Mouse (Mus musculus): ENCODE results near the gene Igfbp2. TPM values are rescaled to one million over a fixed set of nuclear protein-coding genes. Genes with fewer than 3 reads are reported as not detected.

Gene Igfbp2
- total RNA-seq, 2 experiments from 2014 or later: 0.28 to 0.62 TPM

DNA sequence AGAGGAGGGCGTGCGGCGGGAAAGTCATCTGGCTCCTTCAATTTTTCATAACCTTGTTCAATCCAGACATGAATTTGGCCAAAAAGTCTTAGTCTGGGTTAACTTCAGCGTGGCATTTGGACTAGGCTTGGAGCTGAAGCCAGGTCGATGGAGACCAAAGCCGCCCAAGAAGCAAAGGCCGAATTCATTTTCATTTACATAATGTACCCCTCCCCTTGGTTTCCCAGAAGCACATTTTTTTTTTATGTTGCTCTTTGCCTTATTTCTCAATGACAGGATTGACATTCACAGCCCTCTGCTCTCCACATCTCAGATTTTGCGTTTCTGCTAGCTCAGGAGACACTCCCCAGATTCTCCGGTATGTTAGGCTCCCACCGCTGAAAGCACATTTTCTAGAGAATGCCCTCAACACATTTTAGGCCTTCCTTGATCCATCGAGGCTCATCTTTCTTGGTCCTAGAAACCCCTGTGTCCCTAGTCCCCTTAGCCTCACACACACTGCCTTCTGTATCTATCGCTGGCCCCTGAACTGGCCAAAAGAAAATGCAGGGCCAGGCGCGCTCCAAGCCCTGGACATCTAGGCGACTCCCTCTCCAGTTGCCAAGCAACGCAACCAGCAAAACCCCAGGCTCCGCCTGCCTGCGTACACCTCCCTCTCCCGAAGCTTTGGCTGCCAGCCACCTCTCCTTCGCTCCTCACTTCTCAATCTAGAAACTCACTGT lies 46.5 kb downstream of the Igfbp2 start:
- peak; percentile 89 for DNase-seq (ENCODE audit: low spot score)

DNA sequence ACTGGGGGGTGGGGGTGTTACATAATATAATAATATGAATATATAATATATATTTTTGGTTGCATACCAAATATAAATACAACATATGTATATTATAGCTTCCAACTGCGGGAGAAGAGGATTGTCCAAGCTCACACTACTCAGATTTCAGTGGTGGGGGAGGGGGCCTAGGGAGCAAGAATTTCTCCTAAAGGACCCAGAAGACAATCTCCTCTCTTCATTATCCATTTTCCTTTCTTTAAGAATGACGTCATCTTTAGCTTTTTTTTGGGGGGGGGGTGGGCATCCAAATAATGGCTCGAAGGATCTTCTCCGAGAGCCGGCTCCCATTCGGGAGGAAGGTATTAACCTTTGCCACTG lies 47.0 kb downstream of the Igfbp2 start:
- no peak for DNase-seq (ENCODE audit: low spot score)

DNA sequence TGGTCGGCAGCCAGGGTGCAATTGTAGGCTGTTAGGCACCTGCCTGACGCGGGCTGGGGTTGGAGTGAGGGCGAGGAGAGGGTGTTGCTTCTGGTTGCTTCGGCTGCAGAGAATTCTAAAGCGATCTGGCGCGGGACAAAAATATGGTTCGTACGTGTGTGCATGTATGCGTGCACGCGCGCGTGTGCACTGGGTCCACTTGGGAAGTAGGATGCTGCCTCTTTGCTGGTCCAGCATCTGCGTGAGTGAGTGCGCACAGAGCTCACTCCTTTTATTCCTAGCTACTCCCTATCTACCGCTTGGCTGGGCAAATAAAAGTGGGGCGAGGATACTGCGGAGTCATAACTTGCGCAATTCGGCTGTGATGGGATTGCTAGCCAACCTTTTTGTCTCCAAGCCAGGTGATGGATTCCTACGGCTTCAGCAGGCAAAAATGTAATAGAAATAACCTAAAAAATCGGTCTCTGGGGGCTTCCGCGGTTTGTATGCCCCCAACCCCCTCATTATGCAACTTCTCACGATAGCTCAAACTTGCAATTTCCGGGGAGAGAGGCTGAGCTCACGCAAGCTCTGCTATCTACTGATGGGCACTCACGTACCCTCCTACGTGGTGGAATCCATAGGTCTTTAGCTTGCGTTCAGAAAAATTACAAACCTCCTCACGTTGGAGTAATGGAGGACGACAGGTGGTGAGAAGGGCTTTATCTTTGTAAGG lies 47.6 kb downstream of the Igfbp2 start:
- no peak for DNase-seq (ENCODE audit: low spot score)

DNA sequence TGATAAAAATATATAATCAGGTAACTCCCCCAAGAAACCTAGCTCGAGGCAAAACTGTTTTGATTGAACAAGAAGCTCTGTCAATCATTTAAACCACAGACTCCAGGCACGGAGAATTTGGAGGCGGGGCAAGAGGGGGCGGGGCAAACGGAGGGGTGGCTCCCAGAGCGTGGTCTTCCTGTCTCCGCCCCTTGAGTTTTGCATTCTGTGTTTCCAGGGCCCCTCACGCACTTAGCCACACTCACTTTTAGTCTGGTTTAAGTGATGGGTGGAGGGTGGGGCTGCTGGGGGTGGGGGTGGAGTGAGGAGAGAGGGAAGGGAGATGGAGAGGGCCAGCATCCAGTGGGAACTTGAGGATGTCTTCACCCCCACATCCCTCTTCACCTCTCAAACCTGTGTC lies 48.2 kb downstream of the Igfbp2 start:
- DNase-seq (ENCODE audit: low spot score): peak; percentile 67

DNA sequence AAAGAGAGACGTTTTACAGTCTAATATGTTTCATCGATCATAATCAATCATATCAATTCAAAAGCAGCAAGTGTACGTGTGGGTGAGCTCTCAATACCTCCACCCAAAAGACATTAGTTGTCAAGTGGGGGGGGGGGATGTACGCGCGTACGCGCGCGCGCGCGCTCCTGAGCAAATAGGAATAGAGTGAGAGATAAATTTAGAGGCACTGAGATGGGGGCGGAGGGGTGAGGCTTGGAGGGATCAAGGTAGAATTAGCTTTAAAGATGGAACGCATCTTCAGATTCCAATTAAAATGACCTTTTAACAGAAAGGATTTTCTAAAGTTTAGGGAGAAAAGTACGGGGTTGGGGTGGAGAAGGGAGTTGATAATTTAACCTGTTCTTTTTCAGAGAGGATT lies 48.8 kb downstream of the Igfbp2 start:
- DNase-seq (ENCODE audit: low spot score): no peak

DNA sequence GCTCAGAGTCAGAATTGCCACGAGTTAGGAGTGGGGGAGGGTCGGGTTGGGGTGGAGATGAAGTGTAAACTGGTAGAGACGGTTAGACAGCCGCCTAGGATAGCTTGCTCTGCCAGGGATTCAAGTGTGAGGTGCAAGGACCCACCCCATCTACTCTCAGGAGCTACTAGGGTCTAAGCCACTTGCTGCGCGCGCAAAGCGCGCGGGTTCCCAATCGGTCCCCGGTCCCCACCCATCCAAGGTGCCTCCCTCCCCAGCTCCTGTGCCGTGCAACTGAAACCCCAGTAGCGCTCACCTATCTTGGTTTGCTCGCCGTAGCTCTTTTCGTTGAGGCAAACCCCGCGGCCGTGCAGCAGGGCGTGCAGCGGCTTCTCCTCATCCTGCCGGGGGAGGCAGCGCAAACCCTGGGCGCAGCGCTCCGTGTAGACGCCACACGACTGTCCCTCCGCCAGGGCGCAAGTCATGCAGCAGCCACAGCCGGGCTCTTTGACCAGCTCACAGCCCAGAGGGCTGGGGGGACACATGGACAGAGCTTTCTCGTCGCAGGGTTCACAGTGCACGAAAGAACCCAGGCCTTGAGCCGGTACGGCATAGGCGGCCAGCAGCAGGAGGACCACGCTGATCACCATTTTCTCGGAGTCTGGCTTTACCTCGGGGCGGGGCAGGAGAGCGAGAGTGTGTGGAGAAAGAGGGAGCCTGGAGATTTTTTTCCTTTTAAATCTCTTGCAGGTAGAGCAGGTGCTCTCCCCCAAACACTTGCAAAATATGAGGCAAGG lies 49.4 kb downstream of the Igfbp2 start:
- peak; percentile 61 for DNase-seq (ENCODE audit: low spot score)

DNA sequence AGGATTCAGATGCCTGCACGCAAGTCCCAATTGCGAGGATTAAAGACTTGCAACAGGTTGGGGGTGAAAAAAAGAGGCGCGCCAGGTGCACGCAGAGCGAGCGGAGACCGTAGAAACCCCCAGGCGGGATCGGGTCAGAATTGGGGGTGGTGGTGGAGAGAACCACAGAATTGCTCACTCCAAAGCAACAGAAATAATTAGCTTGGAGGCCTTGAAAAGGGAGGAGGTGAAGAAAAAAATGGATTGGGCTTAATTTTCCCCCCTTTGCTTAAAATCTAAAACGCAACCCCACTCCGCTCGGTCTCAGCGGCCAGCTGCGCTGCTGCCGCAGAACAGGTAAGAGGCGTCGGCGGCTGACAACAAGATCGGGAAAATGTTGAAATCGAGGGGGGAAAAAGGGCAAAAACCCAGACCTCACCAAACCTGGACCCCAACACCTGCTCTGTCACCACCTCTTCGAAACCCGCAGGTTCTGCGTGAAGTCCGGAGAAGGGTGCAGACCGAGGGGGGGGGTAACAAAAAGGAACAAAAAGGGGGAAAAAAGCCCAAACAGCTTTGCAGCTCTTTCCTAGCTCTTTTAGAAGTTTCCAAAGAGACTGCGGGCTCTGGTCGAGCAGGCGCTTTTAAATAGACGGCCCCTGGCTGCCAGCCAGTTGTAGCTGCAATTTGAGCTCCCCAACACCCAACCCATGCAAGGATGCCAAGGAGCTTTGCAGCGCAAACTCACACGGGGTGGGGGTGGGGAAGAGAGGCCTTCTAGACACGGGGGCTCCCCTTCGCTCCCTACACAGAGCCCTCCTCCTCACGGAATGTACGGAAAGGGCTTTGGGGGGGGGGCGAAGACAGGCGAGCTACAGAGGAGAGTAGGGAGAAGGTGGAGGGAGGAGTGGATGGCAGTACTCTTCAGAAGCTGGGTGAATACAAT lies 50.2 kb downstream of the Igfbp2 start, which contains the start of gene Igfbp5:
Igfbp5 (minus strand) TSS at position 598 of the 925 bp plus-strand sequence.
- DNase-seq (ENCODE audit: low spot score): peak; percentile 88

DNA sequence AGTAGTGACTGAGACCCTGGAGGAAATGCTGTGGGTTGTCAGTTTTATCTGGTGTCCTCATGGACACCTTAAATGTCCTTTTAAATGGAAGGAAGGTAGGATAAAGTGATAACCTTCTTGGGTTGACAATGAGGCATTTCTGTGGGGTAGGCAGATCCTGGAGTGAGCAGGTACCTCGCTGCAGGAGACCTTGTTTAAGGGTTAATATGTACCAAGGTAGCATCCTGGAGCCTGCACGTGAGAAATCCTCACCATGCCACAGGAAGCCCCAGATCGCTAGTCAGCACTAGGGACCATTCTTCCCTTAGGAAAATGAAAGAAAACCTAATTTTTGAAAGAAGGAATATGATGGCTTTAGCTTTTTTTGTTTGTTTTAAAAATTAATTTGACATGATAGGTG lies 51.4 kb downstream of the Igfbp2 start:
- DNase-seq (ENCODE audit: low spot score): no peak

DNA sequence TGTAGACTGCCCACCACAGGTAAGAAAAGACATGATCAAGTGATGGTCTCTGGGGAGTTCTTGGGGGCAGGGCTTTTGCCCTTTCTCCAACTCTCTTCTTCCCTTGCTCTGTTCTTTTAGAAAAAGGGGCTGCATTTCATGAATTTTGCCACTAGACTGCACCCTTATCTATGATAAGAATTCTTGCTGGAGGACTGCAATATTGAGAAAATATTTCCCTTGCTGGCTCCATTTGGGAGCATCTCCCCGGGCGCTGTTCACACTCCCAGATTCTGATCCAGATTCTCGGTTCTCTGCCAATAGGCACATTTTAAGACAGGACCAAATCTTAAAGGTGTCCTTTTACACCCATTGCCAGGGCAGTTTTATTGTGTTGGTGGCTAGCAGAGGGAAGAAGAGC lies 51.8 kb downstream of the Igfbp2 start:
- no peak for DNase-seq (ENCODE audit: low spot score)

DNA sequence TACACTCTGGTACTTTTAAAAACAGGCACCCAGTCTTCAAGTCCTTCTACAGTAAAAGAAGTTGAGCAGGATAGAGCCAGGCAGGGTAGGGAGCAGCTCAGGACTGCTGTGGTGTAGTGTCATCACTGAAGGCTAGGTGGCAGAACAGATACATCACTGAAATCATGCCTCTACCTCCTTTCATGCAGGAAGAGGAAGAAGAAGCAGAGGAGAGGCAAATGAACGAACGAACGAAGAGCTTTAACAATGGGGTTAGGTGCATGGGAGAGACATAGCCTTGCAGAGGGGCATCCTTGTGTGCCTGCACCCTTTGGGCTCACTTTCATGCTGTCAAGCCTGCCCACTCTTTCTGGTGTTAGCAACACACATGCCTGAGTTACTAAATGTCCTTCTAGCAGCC lies 53.6 kb downstream of the Igfbp2 start:
- DNase-seq (ENCODE audit: low spot score): peak; percentile 63

DNA sequence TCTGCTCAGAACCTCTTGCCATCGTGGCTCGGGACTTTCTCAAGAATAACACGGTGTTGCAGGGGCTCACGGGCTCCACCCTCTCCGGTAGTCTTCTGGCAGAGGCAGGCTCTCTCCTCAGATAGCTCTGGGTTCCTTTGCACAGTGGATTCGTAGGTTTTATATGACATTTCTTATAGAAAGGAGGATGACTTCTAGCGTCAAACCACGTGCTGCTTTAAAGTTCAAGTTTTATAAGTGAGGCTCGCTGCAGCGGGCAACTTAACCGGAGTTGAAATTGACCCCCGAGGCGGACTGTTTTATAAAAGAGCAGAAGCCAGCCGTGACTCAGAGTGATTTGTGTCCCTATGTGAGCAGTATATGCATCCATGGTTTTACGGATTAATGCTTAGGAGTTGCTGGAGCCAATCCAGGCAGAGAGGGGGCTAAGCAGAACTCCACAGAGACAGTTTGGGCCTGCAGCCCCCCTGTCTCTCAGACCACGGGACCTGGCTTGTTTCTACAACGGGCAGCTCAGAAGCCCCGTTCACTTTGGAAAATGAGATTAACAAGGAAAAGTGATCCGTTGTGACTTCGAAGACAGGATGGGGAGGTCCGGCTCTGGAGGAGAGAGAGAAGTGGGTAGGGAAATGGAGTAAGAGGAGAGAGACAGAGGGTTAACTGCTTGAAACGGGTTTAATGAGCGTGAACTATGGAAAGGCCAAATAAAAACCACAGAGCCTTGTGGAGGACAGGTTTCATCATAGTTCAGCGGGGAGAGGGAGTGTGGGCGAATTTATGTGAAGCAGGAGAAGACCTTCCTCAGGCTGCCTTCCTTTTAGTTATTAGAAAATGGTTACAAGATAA lies 54.4 kb downstream of the Igfbp2 start:
- no peak for DNase-seq (ENCODE audit: low spot score)

DNA sequence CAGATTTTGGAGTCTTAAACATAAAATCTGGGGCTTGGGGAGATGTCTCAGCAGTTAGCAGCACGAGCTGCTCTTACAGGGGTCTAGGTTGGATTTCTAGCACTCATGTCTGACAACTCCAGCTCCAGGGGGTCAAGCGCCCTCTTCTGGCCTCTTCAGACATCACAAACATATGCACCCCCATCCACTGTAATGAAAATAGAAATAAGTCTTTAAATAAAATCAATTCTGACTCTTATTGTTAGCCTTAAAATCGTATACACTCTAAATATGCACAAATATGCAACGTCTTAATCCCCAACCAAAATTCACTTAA lies 55.0 kb downstream of the Igfbp2 start:
- no peak for DNase-seq (ENCODE audit: low spot score)

DNA sequence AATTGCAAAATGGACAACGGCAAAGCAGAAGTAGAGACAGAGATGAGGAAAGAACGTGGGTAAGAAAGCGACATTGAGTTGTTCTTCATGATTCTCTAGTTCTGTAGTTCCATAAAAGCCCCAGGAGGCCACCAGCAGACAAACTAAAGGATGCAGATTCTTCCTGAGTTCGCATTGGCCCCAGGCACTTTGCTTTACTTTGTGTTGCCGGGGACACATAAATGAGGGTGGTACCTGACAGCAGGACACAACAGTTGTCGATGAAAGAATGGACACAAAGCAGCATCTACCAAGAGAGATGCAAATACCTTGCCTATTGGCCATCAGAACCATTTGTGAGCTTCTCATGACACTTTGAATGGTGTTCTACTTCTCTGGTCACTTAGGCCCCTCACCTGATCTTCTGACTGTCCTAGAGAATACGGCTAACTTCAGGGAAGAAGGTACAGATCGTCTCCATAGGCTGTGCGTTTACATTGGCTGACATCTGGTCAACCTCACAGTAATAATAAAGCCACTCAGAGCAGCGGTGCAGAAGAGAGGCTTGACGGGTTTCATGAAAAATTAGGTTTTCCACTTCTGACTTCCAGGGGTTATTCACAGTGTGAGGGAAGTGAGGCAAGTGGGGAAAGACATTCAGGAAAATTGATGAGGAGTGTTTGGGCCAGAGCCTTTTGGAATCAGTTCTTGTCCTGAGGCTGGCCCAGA lies 61.0 kb downstream of the Igfbp2 start:
- no peak for DNase-seq (ENCODE audit: low spot score)

DNA sequence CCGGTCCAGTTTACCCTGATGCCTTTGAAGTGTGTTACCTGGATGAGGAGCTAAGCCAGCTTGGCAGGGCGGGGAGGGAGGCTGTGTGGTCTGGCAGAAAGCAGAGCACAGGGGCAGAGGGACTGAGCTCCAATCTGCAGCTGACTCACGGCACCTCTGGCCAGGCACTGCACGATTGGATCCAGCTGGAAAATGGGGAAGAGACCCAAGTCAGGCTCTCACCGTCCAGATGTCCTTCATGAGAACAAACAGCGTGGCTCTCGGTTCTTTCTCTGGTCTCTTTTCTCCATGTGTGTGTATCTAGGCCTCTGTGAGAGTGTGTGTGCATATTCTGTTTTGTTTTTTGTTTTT lies 61.5 kb downstream of the Igfbp2 start:
- DNase-seq (ENCODE audit: low spot score): no peak

DNA sequence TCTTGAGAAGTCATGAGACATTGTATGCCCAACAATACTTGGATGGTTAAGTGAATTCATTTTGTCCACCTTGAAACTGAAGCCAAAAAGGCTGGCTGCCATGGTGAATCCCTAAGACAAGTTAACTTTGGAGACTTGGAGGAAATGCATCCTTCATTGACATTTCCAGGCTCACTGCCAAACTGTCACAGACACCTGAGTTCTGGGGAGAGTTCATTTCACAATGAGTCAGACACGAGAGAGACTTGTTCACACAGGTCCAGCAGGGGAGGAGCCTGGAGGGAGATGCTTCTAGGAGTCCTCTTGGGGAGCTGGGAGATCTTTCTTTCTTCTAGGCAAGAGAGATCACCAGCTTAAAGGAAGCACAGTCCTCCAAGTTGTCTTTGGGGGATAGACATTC lies 63.6 kb downstream of the Igfbp2 start:
- no peak for DNase-seq (ENCODE audit: low spot score)

DNA sequence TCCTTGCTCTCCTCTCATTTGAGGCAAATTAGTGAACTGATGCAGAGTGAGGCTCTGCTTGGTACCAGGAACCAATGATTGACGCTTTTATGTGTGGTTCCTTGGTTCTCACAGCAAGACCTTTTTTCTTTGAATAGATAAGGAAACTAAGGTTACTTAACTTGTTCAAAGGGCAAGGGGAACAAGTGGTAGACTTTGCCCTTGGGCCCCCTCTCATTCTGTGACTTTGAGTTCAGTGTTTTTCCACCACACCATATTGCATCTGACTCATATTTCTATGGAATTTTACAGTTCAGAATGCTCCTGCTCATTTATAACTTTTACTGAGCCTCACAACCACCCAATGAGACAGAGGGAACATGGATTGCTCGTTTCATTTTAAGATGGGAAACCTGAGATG lies 71.5 kb downstream of the Igfbp2 start:
- no peak for DNase-seq (ENCODE audit: low spot score)

All from gastrocnemius, adult 18-20 months (tissue).